Mouse (Mus musculus): ENCODE measurements around the gene Gm36079. TPM values are rescaled to one million over a fixed set of nuclear protein-coding genes. Genes with fewer than 3 reads are reported as not detected.
"Not testable (repeated sequence)": the region's sequence is repeated elsewhere in the genome, so short reads cannot be mapped to it uniquely, and the experiment has no call there.

Gm36079 gene
- total RNA-seq (2014; fragmentation: Nextera tagmentation) (not detected in 2 replicates), total RNA-seq (2017) (0.35 and 1.7 TPM in 2 replicates), polyA plus RNA-seq (2012) (not detected in 2 replicates)

- not testable (repeated sequence) for DNase-seq (ENCODE audit: low spot score); H3K4me3 ChIP-seq (ENCODE audit: low read depth, low read length); H3K27me3 ChIP-seq (ENCODE audit: insufficient read depth, low read length); H3K4me1 ChIP-seq (ENCODE audit: insufficient read depth, low read depth, low read length); H3K36me3 ChIP-seq (replicated peaks)
- peaks cover 17% of the 10 kb centered on the region for H3K9me3 ChIP-seq (replicated peaks)
- peak; percentile 29 for ATAC-seq (ENCODE audit: extremely low read depth, insufficient number of reproducible peaks, low FRiP score, poor library complexity, severe bottlenecking)
Measured at GRCm38 (mm10) chr13:120026911-120027310, at the start of gene Gm36079. Gene Gm36079 (minus strand): TSS chr13:120027011.

- not testable (repeated sequence) for DNase-seq (ENCODE audit: low spot score); H3K4me3 ChIP-seq (ENCODE audit: low read depth, low read length); H3K36me3 ChIP-seq (replicated peaks); H3K27me3 ChIP-seq (ENCODE audit: insufficient read depth, low read length); ATAC-seq (ENCODE audit: extremely low read depth, insufficient number of reproducible peaks, low FRiP score, poor library complexity, severe bottlenecking); H3K4me1 ChIP-seq (ENCODE audit: insufficient read depth, low read depth, low read length); H3K9me3 ChIP-seq (replicated peaks)
Measured at GRCm38 (mm10) chr13:120070878-120071277, 44.1 kb upstream of the Gm36079 start.

- not testable (repeated sequence) for H3K4me3 ChIP-seq (ENCODE audit: low read depth, low read length); H3K4me1 ChIP-seq (ENCODE audit: insufficient read depth, low read depth, low read length); ATAC-seq (ENCODE audit: extremely low read depth, insufficient number of reproducible peaks, low FRiP score, poor library complexity, severe bottlenecking); H3K27me3 ChIP-seq (ENCODE audit: insufficient read depth, low read length); H3K36me3 ChIP-seq (replicated peaks); DNase-seq (ENCODE audit: low spot score); H3K9me3 ChIP-seq (replicated peaks)
Measured at GRCm38 (mm10) chr13:120070012-120070598, 43.3 kb upstream of the Gm36079 start.

DNA sequence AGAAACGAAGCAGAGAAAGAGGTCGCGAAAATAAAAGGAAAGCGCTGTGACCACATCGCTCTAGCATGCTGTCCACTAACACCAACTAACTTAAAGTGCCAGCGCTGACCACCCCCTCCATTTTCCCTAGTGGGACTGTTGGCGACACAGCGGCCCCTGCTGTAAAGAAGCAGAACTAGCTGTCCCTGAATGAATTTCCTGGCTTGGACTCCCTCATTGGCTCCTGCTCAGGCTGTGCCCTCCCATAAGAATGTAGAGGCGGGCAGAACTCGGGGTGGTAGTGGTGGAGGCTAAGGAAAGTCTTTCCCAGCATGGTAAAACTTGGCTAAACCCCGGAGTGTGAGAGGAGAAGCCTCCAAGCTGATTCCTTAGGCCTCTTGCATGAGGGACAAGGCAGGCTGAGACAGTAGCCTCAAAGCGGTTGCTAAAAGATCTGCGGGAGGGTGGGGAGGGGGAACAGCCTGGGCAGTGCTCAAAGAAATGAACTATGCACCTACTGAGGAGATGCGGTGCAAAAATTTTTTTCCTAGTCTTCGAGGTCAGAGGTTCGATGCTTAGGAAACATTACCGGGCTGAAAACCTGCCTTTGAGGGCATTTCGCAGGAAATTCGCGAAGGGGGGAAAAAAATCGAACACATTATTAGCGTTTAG, 36.8 kb upstream of the Gm36079 start:
- not testable (repeated sequence) for H3K27me3 ChIP-seq (ENCODE audit: insufficient read depth, low read length); H3K36me3 ChIP-seq (replicated peaks); H3K9me3 ChIP-seq (replicated peaks); H3K4me3 ChIP-seq (ENCODE audit: low read depth, low read length); DNase-seq (ENCODE audit: low spot score); H3K4me1 ChIP-seq (ENCODE audit: insufficient read depth, low read depth, low read length); ATAC-seq (ENCODE audit: extremely low read depth, insufficient number of reproducible peaks, low FRiP score, poor library complexity, severe bottlenecking)

GRCm38 (mm10) chr13:120062903-120063302, 36.1 kb upstream of the Gm36079 start:
- not testable (repeated sequence) for H3K4me3 ChIP-seq (ENCODE audit: low read depth, low read length); ATAC-seq (ENCODE audit: extremely low read depth, insufficient number of reproducible peaks, low FRiP score, poor library complexity, severe bottlenecking); H3K4me1 ChIP-seq (ENCODE audit: insufficient read depth, low read depth, low read length); DNase-seq (ENCODE audit: low spot score); H3K36me3 ChIP-seq (replicated peaks); H3K9me3 ChIP-seq (replicated peaks); H3K27me3 ChIP-seq (ENCODE audit: insufficient read depth, low read length)

GRCm38 (mm10) chr13:120052085-120052484, 25.3 kb upstream of the Gm36079 start, which contains the start of gene Gm21188:
Gene Gm21188 (minus strand): TSS chr13:120052194.
- not testable (repeated sequence) for H3K4me1 ChIP-seq (ENCODE audit: insufficient read depth, low read depth, low read length); ATAC-seq (ENCODE audit: extremely low read depth, insufficient number of reproducible peaks, low FRiP score, poor library complexity, severe bottlenecking); H3K27me3 ChIP-seq (ENCODE audit: insufficient read depth, low read length); H3K4me3 ChIP-seq (ENCODE audit: low read depth, low read length); H3K9me3 ChIP-seq (replicated peaks); DNase-seq (ENCODE audit: low spot score); H3K36me3 ChIP-seq (replicated peaks)

GRCm38 (mm10) chr13:120048608-120049007, 21.8 kb upstream of the Gm36079 start:
- not testable (repeated sequence) for H3K36me3 ChIP-seq (replicated peaks); H3K27me3 ChIP-seq (ENCODE audit: insufficient read depth, low read length); DNase-seq (ENCODE audit: low spot score); ATAC-seq (ENCODE audit: extremely low read depth, insufficient number of reproducible peaks, low FRiP score, poor library complexity, severe bottlenecking); H3K9me3 ChIP-seq (replicated peaks); H3K4me3 ChIP-seq (ENCODE audit: low read depth, low read length); H3K4me1 ChIP-seq (ENCODE audit: insufficient read depth, low read depth, low read length)

GRCm38 (mm10) chr13:120048186-120048585, 21.4 kb upstream of the Gm36079 start:
- H3K4me3 ChIP-seq (ENCODE audit: low read depth, low read length); DNase-seq (ENCODE audit: low spot score); H3K27me3 ChIP-seq (ENCODE audit: insufficient read depth, low read length); H3K9me3 ChIP-seq (replicated peaks); H3K36me3 ChIP-seq (replicated peaks); H3K4me1 ChIP-seq (ENCODE audit: insufficient read depth, low read depth, low read length): not testable (repeated sequence)
- ATAC-seq (ENCODE audit: extremely low read depth, insufficient number of reproducible peaks, low FRiP score, poor library complexity, severe bottlenecking) = peak; percentile 41; the same call in 1 of the 2 replicates

GRCm38 (mm10) chr13:120046422-120047209, 19.8 kb upstream of the Gm36079 start:
- H3K36me3 ChIP-seq (replicated peaks); H3K4me1 ChIP-seq (ENCODE audit: insufficient read depth, low read depth, low read length); H3K27me3 ChIP-seq (ENCODE audit: insufficient read depth, low read length); DNase-seq (ENCODE audit: low spot score); ATAC-seq (ENCODE audit: extremely low read depth, insufficient number of reproducible peaks, low FRiP score, poor library complexity, severe bottlenecking); H3K4me3 ChIP-seq (ENCODE audit: low read depth, low read length); H3K9me3 ChIP-seq (replicated peaks): not testable (repeated sequence)

DNA sequence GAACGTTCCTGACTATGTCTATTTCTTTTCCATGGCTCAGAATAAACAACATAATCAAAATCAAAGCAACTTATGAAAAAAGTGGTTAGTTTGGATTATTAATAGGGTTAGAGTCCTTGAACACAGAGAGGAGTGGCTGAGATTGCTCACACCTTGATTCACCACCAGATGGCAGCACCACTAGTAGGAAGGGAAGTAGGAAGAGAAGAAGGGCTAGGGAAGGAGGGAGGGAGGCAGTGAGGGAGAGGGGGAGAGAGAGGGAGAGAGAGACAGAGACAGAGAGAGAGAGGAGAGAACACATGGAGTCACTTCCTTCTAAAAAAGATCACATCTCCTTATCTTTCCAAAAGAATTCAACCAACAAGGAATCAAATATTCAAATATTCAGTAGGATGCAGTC, 14.3 kb upstream of the Gm36079 start:
- H3K9me3 ChIP-seq (replicated peaks); H3K27me3 ChIP-seq (ENCODE audit: insufficient read depth, low read length); H3K4me1 ChIP-seq (ENCODE audit: insufficient read depth, low read depth, low read length); DNase-seq (ENCODE audit: low spot score); H3K4me3 ChIP-seq (ENCODE audit: low read depth, low read length); H3K36me3 ChIP-seq (replicated peaks): not testable (repeated sequence)
- ATAC-seq (ENCODE audit: extremely low read depth, insufficient number of reproducible peaks, low FRiP score, poor library complexity, severe bottlenecking) = peak; percentile 61; the same call in 1 of the 2 replicates

- H3K27me3 ChIP-seq (ENCODE audit: insufficient read depth, low read length); H3K36me3 ChIP-seq (replicated peaks); H3K4me3 ChIP-seq (ENCODE audit: low read depth, low read length); DNase-seq (ENCODE audit: low spot score); H3K4me1 ChIP-seq (ENCODE audit: insufficient read depth, low read depth, low read length); H3K9me3 ChIP-seq (replicated peaks); ATAC-seq (ENCODE audit: extremely low read depth, insufficient number of reproducible peaks, low FRiP score, poor library complexity, severe bottlenecking): not testable (repeated sequence)
Measured at GRCm38 (mm10) chr13:120037881-120038280, 11.1 kb upstream of the Gm36079 start.
